Mouse (Mus musculus) embryonic fibroblast, embryonic 13.5 days (primary cell): ENCODE measurements around the gene Tdrkh. TPM values are rescaled to one million over a fixed set of nuclear protein-coding genes. Genes with fewer than 3 reads are reported as not detected.

Experiments
- H3K27ac ChIP-seq: 2 replicates; pipeline ENCODE4 v1.5.1; 2012; ENCODE audit warnings: low read length, control low read depth, inconsistent platforms; ENCODE audit not compliant: insufficient read depth
- H3K4me1 ChIP-seq: 2 replicates; pipeline ENCODE4 v1.6.1; 2011; ENCODE audit warnings: low read length; ENCODE audit not compliant: control insufficient read depth, insufficient read depth
- H3K4me3 ChIP-seq: 2 replicates; pipeline ENCODE4 v1.5.1; 2011; ENCODE audit warnings: mild to moderate bottlenecking, control low read depth, low read length; ENCODE audit not compliant: insufficient read depth
- CTCF ChIP-seq: IDR thresholded peaks from 2 replicates; pipeline ENCODE4 v1.5.1; 2011; ENCODE audit warnings: mild to moderate bottlenecking, control low read depth, low read length, moderate library complexity, borderline replicate concordance; ENCODE audit not compliant: insufficient read depth
- POLR2A ChIP-seq: IDR thresholded peaks from 2 replicates; pipeline ENCODE4 v1.6.1; 2011; ENCODE audit warnings: low read depth, mild to moderate bottlenecking, control low read depth, low read length, moderate library complexity
- polyA plus RNA-seq: library from polyadenylated mRNA; stranded (reverse); fragments of >200 nt; gene quantifications from 2 replicates; pipeline ENCODE4 v1.2.4, GENCODE M21; 2011; ENCODE audit warnings: low read depth; ENCODE audit not compliant: missing spikeins, insufficient read length

Gene Tdrkh
- polyA plus RNA-seq, 1 experiment = 9.0 TPM

DNA sequence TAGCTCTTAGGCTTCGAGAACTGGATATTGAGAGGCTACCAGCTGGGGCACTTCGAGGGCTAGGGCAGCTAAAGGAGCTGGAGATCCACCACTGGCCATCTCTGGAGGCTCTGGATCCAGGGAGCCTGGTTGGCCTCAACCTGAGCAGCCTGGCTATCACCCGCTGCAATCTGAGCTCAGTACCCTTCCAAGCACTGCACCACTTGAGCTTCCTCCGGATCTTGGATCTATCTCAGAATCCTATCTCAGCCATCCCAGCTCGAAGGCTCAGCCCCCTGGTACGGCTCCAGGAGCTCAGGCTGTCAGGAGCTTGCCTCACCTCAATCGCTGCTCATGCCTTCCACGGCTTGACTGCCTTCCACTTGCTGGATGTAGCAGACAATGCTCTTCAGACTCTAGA lies 10.6 kb upstream of the Tdrkh start:
- no peak overlapping the region for H3K4me3 ChIP-seq
- peaks cover 5% of the 10 kb centered on the region; the same call in 1 of the 2 replicates for H3K4me1 ChIP-seq
- TF ChIP-seq CTCF (no peak), POLR2A (no peak)
- H3K27ac ChIP-seq = no peak overlapping the region

DNA sequence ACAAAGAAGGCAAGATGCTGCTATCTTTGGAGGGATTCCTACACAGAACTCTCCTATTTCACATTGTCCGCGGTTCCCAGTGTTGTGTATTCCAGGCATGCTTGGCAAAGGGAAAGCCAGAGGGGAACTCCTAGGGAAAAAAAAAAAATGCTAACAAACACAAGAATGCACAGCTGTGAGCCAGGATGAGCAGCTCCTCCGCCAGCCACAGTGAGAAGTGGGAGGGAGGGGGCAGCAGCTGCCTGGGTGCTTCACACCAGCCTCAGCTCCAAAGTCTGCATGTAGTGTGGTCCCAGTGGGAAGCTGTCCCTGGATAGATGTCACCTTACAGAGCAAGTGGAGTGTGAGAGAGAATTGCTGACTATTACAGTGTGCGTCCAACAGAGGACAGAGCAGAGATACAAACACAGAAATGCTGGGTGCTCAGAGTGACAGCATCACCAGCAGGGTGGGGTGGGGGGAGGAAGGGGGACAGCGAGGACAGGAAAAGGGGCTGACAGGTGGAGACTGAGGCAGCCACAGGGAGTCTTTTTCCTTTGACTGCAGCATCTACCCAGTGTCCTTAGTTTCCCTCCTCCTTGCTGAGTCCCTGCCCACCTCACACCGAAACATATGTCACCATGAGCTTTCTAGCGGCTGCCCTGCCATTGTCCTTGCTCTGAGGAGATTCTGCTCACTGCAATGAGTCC lies 8.6 kb upstream of the Tdrkh start:
- no peak for TF ChIP-seq CTCF
- H3K4me3 ChIP-seq = no peak overlapping the region
- H3K4me1 ChIP-seq = peaks cover 5% of the 10 kb centered on the region; the same call in 1 of the 2 replicates
- H3K27ac ChIP-seq = no peak overlapping the region

DNA sequence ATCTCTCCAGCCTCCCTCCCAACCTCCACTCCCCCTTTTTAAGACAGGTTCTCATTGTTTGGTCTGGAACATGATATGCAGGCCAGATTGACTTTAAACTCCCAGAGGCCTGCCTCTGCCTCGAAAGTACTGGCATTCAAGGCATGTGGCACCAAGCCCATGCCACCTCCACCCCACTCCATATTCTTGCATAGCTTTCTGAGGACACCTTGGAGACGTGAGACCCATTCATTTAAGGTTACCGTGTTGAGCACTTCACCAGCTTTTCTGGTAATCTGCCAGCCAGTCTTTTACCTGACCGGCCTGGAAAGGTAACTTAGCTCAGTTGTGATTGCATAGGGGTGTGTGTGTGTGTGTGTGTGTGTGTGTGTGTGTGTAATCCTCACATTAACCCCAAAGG lies 7.5 kb upstream of the Tdrkh start:
- TF ChIP-seq POLR2A = no peak
- no peak for TF ChIP-seq CTCF
- peaks cover 5% of the 10 kb centered on the region; the same call in 1 of the 2 replicates for H3K4me1 ChIP-seq
- H3K4me3 ChIP-seq = no peak overlapping the region
- no peak overlapping the region for H3K27ac ChIP-seq

DNA sequence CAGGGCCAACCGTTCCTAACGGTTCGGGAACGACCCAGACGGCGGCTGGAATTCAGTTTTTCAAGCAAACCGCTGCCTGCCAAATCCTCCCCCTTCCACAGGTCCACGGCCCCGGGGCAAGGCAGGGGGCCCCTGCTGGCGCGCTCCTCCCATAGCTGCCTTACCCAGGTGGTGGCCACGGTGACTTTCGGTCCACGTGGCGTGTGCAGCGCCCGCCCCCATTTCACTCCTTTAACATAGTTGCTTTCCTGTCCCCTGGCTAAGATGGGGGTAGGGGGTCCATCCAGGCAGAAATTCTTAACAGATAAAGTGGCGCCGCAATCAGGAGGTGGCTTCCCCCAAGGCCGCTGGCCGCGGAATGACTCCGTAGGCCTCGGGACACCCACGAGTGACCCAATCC lies 543 bp upstream of the Tdrkh start:
- Histone ChIP-seq H3K4me1 (no peaks in the 10 kb centered on the region), H3K4me3 (peak overlapping the region; percentile 48), H3K27ac (no peak overlapping the region)
- TF ChIP-seq POLR2A (no peak), CTCF (no peak)

DNA sequence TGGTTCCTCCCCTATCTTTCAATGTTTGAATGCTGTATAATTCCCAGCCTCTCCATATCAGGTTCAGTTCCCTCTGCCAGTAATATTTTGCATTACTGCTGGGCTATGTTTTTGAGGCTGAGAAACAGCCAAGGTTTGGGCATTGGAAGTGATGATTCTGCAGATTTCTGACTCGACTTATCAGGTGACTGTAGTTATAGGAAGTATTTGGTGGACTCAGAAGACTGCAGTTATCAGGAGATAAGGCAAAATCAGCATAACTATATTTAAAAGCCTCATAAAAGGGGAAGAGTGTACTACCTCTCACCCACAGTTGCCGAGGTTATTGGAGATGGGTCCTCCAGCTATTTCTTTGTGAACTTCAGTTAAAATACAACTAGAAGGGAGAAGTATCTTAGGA lies 17.9 kb downstream of the Tdrkh start:
- TF ChIP-seq POLR2A (no peak), CTCF (no peak)
- no peak overlapping the region for H3K4me3 ChIP-seq
- no peaks in the 10 kb centered on the region for H3K4me1 ChIP-seq
- H3K27ac ChIP-seq = no peak overlapping the region

DNA sequence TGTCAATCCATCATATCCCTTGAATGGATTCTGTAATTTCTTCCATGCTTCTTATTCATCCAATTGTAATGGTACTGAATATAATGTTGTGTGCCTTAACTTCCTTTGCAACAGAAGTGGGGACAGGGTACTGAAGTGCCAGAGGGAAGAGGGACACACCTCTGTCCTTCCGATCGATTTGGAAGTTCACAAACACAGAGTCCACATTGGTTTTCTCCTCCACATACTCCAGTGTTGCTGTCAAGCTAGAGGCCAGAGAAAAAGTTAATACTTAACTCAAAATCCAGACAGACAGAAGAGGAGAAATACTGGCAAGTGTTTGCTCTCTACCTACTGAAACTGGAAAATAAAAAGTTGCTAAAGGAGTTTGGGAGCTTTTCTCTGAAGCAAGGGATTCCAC lies 21.2 kb downstream of the Tdrkh start:
- TF ChIP-seq POLR2A = no peak
- no peak for TF ChIP-seq CTCF
- Histone ChIP-seq H3K27ac (no peak overlapping the region), H3K4me1 (no peaks in the 10 kb centered on the region), H3K4me3 (no peak overlapping the region)

DNA sequence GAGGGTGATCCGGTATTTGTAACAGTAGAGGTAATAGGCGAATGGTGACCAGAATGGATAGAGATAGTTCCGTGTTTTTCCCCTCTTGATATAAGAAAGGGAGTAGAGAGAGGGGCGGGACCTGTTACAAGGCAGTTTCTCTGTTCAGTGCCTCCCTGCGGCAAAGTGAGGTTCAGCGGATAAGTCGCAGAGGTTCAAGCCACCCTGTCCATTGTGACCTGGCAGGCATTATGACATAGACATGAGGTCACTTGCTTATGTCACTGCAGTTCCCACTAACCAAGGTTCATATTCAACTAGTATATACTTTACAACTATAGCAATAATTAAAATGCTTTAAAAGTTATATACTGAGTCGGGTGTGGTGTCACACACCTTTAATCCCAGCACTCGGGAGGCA lies 23.3 kb downstream of the Tdrkh start:
- Histone ChIP-seq H3K4me3 (no peak overlapping the region), H3K4me1 (no peaks in the 10 kb centered on the region), H3K27ac (no peak overlapping the region)
- no peak for TF ChIP-seq CTCF
- TF ChIP-seq POLR2A = no peak

DNA sequence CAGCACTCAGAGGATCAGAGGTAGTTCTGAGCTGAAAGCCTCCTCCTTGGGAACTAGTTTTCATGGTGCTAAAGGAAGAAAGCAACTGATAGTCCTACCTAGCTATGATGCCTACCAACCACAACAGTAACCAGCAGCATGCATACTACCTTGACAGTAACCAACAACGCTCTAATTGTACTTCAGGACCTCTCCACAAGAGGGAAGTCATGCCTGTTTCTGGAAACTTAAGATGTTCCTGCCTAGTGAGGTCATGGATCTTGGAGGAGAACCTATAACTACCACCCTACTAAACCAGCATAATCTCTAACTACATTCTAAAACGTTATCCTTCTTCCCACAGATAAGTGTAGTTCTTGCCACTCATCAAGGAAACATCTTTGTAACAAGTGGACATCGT lies 28.1 kb downstream of the Tdrkh start:
- TF ChIP-seq CTCF (no peak), POLR2A (no peak)
- no peak overlapping the region for H3K4me3 ChIP-seq
- no peak overlapping the region for H3K27ac ChIP-seq
- peaks cover 5% of the 10 kb centered on the region; the same call in 1 of the 2 replicates for H3K4me1 ChIP-seq

DNA sequence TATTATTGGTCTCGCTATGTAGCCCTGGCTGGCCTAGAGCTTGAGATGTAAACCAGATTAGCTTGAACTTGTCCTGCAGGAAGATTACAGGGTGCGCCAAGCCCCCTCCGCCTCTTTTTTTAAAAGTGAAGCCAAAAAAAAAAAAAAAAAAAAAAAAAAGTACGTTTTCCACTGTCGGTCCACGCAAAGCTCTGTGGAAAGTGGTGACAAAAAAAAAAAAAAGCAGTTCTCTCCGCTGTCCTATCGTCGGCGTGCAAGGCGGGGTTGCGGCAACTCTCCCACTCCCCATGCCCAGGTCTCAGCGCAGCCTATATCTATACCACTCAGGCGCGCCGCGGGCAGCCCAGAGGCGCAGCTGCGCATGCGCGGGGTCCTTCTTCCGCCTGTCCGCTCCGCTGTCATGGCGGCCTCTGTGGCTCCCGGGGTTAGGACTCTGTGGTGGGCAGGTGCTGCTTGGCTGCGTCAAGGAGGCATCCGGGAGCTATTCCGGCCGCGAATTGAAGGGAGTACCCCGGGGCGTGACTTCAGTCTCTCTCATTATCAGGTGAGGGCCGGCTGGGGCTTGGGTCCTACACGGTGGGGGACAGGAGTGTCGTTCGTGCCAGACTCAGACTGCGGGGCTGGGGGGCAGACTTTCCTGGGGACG lies 30.0 kb downstream of the Tdrkh start, which contains the start of gene Mrpl9:
Gene Mrpl9, plus strand, starts transcription at position 368 of the 646 bp plus-strand sequence.
- H3K27ac ChIP-seq = no peak within 1 kb of the TSS
- peaks cover 5% of the 10 kb centered on the region; the same call in 1 of the 2 replicates for H3K4me1 ChIP-seq
- peak within 1 kb of the TSS; percentile 98 for H3K4me3 ChIP-seq
- TF ChIP-seq POLR2A (peak; percentile 93), CTCF (no peak)

DNA sequence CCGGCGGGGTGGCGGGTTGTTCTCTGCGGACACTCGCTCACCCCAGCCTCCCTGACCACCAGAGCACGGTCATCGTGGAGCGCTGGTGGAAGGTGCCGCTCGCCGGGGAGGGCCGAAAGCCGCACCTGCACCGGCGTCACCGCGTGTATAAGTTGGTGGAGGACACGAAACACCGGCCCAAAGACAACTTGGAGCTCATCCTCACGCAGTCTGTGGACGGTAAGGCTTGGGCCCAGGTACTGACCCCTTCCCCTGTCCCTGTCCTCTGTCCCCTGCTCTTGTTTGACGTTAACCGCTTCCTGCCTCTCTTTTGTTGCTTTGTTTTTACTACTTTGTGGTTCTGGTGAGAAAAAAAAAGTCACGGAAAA lies 30.5 kb downstream of the Tdrkh start, which contains the start of gene Oaz3:
Gene Oaz3, minus strand, starts transcription at position 319 of the 368 bp plus-strand sequence.
- no peak within 1 kb of the TSS for H3K27ac ChIP-seq

More for the DNA sequence above, 30.5 kb downstream of the Tdrkh start, which contains the start of gene Oaz3:
- peaks cover 5% of the 10 kb centered on the region; the same call in 1 of the 2 replicates for H3K4me1 ChIP-seq
- TF ChIP-seq POLR2A (no peak), CTCF (no peak)
- H3K4me3 ChIP-seq = peak within 1 kb of the TSS; percentile 98
